Mouse (Mus musculus): ENCODE measurements around the gene Fam20a.
A peak's percentile ranks its signal among the peaks of the same experiment; 100 is the strongest.

Fam20a gene

GRCm38 (mm10) chr11:109721781-109722446, at the start of gene Fam20a:
Gene Fam20a, minus strand, starts transcription at chr11:109722279.
- DNase-seq (ENCODE audit: low read depth, low spot score): peak; percentile 68

- no peak for DNase-seq (ENCODE audit: low read depth, low spot score)
Measured at GRCm38 (mm10) chr11:109771381-109771780, 49.3 kb upstream of the Fam20a start.

DNA sequence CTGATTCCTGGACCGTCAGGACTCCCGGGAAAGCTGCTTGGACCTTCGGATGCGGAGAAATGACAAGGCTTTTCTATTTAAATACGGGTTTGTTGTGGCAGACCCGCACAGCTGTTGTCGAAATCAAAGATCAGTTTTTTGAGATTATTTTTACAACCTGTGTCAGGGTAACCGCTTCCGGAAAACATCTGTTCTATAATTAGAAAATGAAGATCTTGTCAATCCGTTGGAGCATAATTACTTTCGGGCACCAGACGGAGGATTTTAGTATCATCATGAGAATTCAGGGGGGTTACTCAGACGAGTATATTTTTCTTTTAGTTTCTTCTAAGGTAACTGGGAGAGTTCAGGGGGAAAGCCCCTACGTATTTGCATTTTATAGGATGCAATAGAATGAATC, 48.1 kb upstream of the Fam20a start:
- no peak for DNase-seq (ENCODE audit: low read depth, low spot score)

DNA sequence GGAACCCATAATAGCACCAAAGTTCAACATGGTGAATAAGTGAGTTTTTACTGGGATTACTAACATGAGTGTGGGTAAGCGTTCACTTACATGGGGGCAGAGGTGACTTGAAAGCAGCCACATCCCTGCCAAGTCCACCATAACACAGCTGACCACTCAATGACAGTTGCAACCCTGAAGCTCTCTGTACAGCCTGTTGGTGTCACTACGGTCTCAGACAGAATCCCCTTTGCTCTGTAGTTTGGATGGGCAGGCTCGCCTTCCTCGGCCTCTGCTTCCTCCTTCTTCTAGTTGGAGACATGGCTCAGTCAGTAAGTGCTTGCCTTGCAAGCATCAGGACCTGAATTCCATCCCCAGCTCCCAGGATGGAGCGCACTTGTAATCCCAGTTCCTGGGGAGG, 47.0 kb upstream of the Fam20a start:
- no peak for DNase-seq (ENCODE audit: low read depth, low spot score)

DNA sequence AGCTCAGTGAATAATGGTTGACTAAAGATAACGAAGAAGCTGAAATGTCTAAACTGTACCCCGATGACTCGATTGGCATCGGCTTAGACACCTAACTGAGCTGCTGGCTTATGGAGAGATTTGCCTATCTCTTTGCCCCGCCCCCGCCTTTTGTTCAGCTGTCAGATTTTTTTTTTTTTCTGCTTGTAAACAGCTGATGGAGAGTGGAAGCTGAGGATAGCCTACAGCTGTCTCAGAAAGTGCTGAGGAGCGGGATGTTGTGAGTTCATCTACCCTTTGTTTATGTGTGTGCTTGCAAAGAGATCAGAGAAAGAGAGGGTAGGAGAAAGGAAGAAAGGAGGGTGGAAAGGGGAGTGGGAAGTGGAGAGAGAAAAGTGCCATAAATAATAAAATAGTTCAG, 38.0 kb upstream of the Fam20a start:
- DNase-seq (ENCODE audit: low read depth, low spot score): no peak

- DNase-seq (ENCODE audit: low read depth, low spot score): no peak
Measured at GRCm38 (mm10) chr11:109758616-109759215, 36.6 kb upstream of the Fam20a start.

DNA sequence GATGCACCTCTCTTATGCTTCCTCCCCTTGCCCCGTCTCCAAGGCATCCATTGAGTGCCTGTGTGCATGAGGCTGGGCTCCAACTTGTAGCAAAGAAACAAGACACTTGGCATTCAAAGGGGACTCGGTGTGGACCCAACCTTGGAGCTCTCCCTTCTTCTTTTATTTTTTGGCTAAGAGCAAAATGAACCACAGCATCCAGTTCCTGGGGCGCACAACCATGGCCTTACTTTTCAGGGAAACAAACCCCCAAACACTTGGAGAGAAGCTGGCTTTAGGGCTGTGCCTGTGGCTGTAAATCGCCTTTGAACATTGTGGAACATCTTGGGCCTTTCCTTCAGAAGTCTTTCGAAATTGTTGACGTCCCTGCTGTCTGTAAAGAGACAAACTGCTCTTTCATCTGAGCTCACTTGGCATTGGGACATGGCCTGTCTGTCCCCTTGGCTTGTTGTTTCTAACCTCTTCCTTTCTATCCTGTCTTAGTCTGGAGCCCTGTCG, 32.1 kb upstream of the Fam20a start:
- DNase-seq (ENCODE audit: low read depth, low spot score): no peak

DNA sequence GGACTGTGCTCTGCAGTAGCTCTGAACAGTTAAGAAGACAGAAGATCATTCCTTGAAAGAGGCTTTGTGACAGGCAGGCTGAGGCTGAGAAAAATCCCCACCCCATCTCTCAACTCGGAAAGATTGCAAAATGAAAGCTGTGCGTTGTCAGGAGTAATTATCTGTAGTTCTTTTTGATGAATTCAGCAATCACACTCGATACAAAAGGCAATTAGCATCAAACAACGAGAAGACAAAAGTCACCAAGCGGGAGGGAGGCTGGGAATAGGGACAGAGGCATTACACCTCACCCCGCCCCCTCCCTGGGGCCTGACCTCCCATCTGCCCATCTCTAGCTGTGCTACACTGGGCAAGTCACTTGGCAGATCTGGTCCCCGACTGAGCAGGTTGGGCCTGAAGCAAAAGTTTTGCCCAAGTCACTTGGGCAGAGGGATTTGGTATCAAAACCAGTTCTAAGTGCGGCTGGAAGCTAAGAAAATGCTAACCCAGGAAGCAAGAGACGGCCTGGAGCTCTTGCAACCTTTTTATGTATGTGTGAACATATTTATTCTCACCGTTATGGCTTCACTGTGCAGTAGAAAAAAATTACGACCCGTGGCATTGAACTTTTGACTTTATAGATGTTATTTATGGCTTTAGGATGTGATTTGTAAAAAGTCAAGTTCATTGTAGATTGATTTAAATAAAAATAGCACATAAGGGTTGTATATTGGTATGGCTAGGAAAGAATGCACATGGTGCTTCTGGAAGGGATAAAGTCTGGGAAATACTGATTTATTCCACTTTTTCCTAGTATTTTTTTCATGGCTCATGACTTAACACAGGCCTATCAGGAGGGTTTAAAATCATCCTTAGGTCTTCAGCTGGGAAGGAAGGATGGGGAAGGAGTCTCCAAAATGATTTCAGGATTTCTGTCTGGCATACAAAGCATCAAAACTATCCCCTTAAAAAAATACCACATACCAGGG, 29.8 kb upstream of the Fam20a start:
- DNase-seq (ENCODE audit: low read depth, low spot score): peak; percentile 10

DNA sequence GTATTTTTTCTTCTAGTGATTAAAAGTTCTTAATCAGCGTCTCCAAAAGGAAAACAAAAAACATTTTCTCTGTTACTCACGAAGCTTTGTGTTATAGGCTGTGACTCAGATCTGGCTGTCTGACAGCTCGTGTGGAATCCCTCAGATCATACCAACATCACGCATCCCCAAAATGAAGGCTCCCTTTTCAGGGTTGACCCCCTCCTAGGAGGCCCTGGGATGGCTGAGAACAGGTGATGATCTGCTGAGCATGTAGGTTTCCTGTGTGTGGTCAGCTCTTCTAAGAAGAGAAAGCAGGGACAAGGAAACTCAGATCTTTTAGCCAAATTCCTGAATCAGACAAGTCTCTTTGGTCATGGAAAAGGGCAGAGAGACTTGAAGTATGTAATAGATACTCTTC, 23.1 kb upstream of the Fam20a start:
- DNase-seq (ENCODE audit: low read depth, low spot score): no peak

DNA sequence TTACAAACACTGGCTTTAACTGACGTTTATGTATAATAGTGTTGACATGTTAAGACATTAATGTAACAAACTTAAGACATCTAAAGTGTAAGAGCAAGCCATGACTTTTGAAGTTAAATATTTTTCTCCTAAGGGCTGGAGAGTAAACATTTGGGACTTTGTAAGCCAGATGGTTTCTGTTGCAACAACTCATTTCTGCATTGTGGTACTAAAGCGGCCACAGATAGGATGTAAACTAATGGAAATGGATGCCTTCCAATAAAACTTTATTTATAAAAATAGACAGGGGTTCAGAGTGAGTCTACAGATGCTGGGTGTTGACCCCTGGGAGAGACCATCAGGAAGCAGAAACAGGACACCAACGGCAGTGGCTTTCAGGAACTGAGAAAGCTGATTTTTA, 15.9 kb upstream of the Fam20a start:
- no peak for DNase-seq (ENCODE audit: low read depth, low spot score)

DNA sequence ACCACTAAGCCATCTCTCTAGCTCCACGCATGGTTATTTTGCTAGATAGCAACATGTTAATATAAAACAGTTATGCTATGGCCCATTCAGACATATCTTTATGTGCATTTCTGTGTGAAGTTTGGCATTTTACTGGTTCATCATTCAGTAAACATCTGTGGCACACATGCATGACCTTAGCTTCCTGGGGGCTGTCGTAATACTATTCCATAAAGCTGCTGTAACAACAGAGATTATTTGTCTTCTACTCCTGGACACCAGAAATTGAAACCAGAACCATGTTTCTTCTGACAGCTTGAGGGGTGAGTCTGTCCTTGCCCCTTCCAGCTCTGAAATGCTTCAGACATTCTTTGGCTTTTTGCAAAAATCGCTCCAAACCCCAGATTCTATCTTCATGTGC, 14.3 kb upstream of the Fam20a start:
- DNase-seq (ENCODE audit: low read depth, low spot score): no peak

- DNase-seq (ENCODE audit: low read depth, low spot score): no peak
Measured at GRCm38 (mm10) chr11:109734341-109734740, 12.3 kb upstream of the Fam20a start.

DNA sequence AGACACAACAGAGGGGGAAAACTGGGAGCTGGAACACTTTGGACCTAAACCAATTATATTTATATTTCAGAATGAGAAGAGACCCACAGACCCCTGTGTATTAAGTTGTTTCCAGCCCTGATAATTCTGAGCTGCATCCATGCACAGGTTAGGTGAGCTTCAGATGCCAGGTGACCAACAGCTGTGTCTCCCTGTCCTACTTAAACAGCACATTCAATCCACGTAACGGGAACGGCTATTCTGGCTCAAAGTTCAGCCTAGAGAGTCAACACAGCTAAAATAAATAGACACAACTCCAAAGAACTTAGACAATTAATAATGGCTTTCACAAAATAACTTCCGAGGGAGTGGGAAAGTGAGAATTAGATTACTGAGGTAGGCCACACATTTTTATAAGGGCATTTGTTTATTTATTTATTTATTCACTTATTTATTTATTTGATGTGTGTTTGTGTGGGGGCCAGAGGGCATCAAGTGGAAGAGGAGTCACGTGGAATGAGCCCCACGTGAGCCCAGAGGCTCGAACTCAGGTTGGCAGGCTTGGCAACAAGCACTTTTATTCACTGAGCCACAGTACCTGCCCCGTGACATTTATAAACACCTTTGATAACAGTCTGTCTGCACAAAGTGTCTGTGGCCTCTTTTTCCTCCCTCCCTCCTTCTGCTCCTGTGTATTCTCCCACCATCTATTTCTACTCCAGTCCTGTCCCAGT, 10.8 kb upstream of the Fam20a start:
- no peak for DNase-seq (ENCODE audit: low read depth, low spot score)

- DNase-seq (ENCODE audit: low read depth, low spot score): no peak
Measured at GRCm38 (mm10) chr11:109728371-109728770, 6.3 kb upstream of the Fam20a start.

DNA sequence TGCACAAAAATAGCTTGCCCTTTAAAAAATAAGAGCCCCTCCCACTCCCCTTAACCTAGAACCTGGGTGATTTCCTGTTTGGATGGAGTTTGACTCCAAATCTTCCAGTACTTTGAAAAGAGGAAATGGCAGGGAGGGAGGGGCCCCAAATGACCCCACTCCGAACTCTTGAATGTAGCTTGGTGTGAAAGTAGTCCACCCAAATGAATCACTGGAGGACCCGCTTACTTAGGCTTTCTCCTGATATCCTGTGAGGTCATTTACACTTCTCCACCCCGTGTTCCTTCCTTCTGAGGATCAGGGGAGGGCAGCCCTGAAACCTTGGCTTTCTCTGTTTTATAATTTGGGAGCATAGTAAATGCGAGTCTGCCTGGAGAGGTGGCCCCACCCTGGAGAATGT, 632 bp upstream of the Fam20a start:
- no peak for DNase-seq (ENCODE audit: low read depth, low spot score)

DNA sequence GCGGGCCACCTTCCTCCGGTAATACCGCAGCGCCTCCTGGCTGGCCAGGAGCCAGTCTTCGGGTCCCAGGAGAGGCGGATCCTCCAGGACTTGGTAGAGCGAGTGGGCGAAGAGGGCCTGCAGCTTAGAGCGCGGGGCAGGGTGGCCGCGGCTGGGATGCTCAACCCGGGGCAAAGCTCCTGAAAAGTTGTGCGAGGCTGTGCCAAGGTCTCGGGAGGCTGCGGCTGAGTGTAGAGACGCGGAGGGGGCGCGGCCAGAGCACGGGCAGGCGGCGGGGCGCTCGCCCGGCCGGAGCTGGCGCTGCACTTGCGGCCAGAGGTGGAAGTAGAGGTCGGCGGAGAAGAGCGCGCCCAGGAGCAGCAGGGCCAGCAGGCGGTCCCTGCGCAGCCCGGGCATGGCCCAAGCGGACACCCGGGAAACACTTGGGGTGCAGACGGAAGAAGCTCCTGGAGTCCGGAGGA, 729 bp downstream of the Fam20a start:
- DNase-seq (ENCODE audit: low read depth, low spot score): peak; percentile 58

DNA sequence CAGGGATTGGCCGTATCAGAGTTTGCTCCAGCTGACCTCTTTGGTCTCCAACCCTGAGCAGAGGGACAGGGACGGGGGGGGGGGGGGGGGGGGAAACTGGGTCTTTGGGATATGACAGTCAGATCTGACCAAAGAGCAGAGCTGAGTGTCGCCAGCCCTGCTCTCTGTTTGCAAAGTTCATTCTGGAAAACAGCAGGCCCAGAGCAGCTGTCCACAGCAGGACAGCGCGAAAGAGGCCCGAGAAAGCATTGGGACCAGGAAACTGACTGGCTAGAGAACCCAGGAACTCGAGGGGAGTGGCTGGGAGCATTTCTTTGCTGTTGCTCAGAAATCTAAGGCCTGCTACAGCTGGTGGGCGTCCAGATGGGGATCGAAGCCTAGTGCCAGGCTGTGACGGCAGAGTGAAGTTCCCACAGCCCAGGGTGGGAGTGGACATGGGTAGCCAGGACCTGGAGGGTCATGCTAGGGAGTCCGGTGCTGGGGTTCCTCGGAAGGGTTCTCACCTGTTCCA, 1.2 kb downstream of the Fam20a start:
- DNase-seq (ENCODE audit: low read depth, low spot score): peak; percentile 25

- DNase-seq (ENCODE audit: low read depth, low spot score): no peak
Measured at GRCm38 (mm10) chr11:109719399-109719798, 2.7 kb downstream of the Fam20a start.

- no peak for DNase-seq (ENCODE audit: low read depth, low spot score)
Measured at GRCm38 (mm10) chr11:109717966-109718895, 3.8 kb downstream of the Fam20a start.

- DNase-seq (ENCODE audit: low read depth, low spot score): no peak
Measured at GRCm38 (mm10) chr11:109717448-109717847, 4.6 kb downstream of the Fam20a start.
